Mouse (Mus musculus): ENCODE results near the gene Olfr651. TPM values are rescaled to one million over a fixed set of nuclear protein-coding genes. Genes with fewer than 3 reads are reported as not detected.
A peak's percentile ranks its signal among the peaks of the same experiment; 100 is the strongest.
"Not testable (repeated sequence)": the region's sequence is repeated elsewhere in the genome, so short reads cannot be mapped to it uniquely, and the experiment has no call there.

Gene Olfr651
- not detected in 2 replicates for polyA plus RNA-seq (2011; ENCODE audit: insufficient read depth, insufficient read length, low read depth, missing spikeins)

GRCm38 (mm10) chr7:104549833-104550232 lies at the start of gene Olfr651:
Gene Olfr651 (plus strand): TSS chr7:104550133.
- no peak within 1 kb of the TSS for H3K27ac ChIP-seq (ENCODE audit: insufficient read depth, low read length)
- no peaks in the 10 kb centered on the region for H3K27me3 ChIP-seq (ENCODE audit: control insufficient read depth, insufficient read depth, low read length, poor library complexity, severe bottlenecking)
- TF ChIP-seq EP300 (IDR thresholded peaks at IDR 0.05; ENCODE audit: insufficient read depth, low read depth, low read length) (no peak), POLR2A (IDR thresholded peaks at IDR 0.05; ENCODE audit: insufficient read depth, low read length) (no peak), CTCF (IDR thresholded peaks at IDR 0.05; ENCODE audit: low read depth, low read length) (no peak)

GRCm38 (mm10) chr7:104501186-104501585 lies 48.7 kb upstream of the Olfr651 start:
- H3K36me3 ChIP-seq (ENCODE audit: control insufficient read depth, insufficient read depth, low read length, poor library complexity, severe bottlenecking); H3K9me3 ChIP-seq (replicated peaks; ENCODE audit: control insufficient read depth, insufficient read depth, low read length, poor library complexity, severe bottlenecking); H3K4me3 ChIP-seq (ENCODE audit: low read depth, low read length); H3K27me3 ChIP-seq (ENCODE audit: control insufficient read depth, insufficient read depth, low read length, poor library complexity, severe bottlenecking); H3K27ac ChIP-seq (ENCODE audit: insufficient read depth, low read length); H3K9ac ChIP-seq (ENCODE audit: low read depth, poor library complexity, severe bottlenecking); H3K4me1 ChIP-seq (ENCODE audit: control insufficient read depth, insufficient read depth, low read length): not testable (repeated sequence)

More at GRCm38 (mm10) chr7:104549833-104550232, at the start of gene Olfr651:
- Histone ChIP-seq H3K9me3 (replicated peaks; ENCODE audit: control insufficient read depth, insufficient read depth, low read length, poor library complexity, severe bottlenecking) (no peaks in the 10 kb centered on the region), H3K4me3 (ENCODE audit: low read depth, low read length) (no peak within 1 kb of the TSS), H3K9ac (ENCODE audit: low read depth, poor library complexity, severe bottlenecking) (no peak within 1 kb of the TSS), H3K4me1 (ENCODE audit: control insufficient read depth, insufficient read depth, low read length) (no peaks in the 10 kb centered on the region), H3K36me3 (ENCODE audit: control insufficient read depth, insufficient read depth, low read length, poor library complexity, severe bottlenecking) (no peaks in the 10 kb centered on the region)

- Histone ChIP-seq H3K4me1 (ENCODE audit: control insufficient read depth, insufficient read depth, low read length) (no peaks in the 10 kb centered on the region), H3K9me3 (replicated peaks; ENCODE audit: control insufficient read depth, insufficient read depth, low read length, poor library complexity, severe bottlenecking) (no peaks in the 10 kb centered on the region), H3K27ac (ENCODE audit: insufficient read depth, low read length) (no peak overlapping the region), H3K36me3 (ENCODE audit: control insufficient read depth, insufficient read depth, low read length, poor library complexity, severe bottlenecking) (no peaks in the 10 kb centered on the region), H3K27me3 (ENCODE audit: control insufficient read depth, insufficient read depth, low read length, poor library complexity, severe bottlenecking) (peaks cover 2% of the 10 kb centered on the region; the same call in 1 of the 2 replicates), H3K9ac (ENCODE audit: low read depth, poor library complexity, severe bottlenecking) (peak overlapping the region; percentile 73), H3K4me3 (ENCODE audit: low read depth, low read length) (peak overlapping the region; percentile 52)
- TF ChIP-seq POLR2A (IDR thresholded peaks at IDR 0.05; ENCODE audit: insufficient read depth, low read length) (no peak), EP300 (IDR thresholded peaks at IDR 0.05; ENCODE audit: insufficient read depth, low read depth, low read length) (no peak), CTCF (IDR thresholded peaks at IDR 0.05; ENCODE audit: low read depth, low read length) (no peak)
Measured at GRCm38 (mm10) chr7:104501589-104502371, 48.2 kb upstream of the Olfr651 start.

GRCm38 (mm10) chr7:104507421-104508065 lies 42.4 kb upstream of the Olfr651 start, which contains the start of gene Trim30d:
Gene Trim30d (minus strand): TSS chr7:104507849.
- H3K27me3 ChIP-seq (ENCODE audit: control insufficient read depth, insufficient read depth, low read length, poor library complexity, severe bottlenecking); H3K4me3 ChIP-seq (ENCODE audit: low read depth, low read length); H3K4me1 ChIP-seq (ENCODE audit: control insufficient read depth, insufficient read depth, low read length); H3K36me3 ChIP-seq (ENCODE audit: control insufficient read depth, insufficient read depth, low read length, poor library complexity, severe bottlenecking); H3K9ac ChIP-seq (ENCODE audit: low read depth, poor library complexity, severe bottlenecking); H3K9me3 ChIP-seq (replicated peaks; ENCODE audit: control insufficient read depth, insufficient read depth, low read length, poor library complexity, severe bottlenecking); H3K27ac ChIP-seq (ENCODE audit: insufficient read depth, low read length): not testable (repeated sequence)

GRCm38 (mm10) chr7:104552700-104553099 lies 2.8 kb downstream of the Olfr651 start:
- Histone ChIP-seq H3K9me3 (replicated peaks; ENCODE audit: control insufficient read depth, insufficient read depth, low read length, poor library complexity, severe bottlenecking) (no peaks in the 10 kb centered on the region), H3K27me3 (ENCODE audit: control insufficient read depth, insufficient read depth, low read length, poor library complexity, severe bottlenecking) (no peaks in the 10 kb centered on the region), H3K9ac (ENCODE audit: low read depth, poor library complexity, severe bottlenecking) (no peak overlapping the region), H3K4me3 (ENCODE audit: low read depth, low read length) (no peak overlapping the region), H3K4me1 (ENCODE audit: control insufficient read depth, insufficient read depth, low read length) (no peaks in the 10 kb centered on the region), H3K36me3 (ENCODE audit: control insufficient read depth, insufficient read depth, low read length, poor library complexity, severe bottlenecking) (no peaks in the 10 kb centered on the region), H3K27ac (ENCODE audit: insufficient read depth, low read length) (no peak overlapping the region)
- no peak for TF ChIP-seq EP300 (IDR thresholded peaks at IDR 0.05; ENCODE audit: insufficient read depth, low read depth, low read length)
- TF ChIP-seq POLR2A (IDR thresholded peaks at IDR 0.05; ENCODE audit: insufficient read depth, low read length) = no peak
- no peak for TF ChIP-seq CTCF (IDR thresholded peaks at IDR 0.05; ENCODE audit: low read depth, low read length)

GRCm38 (mm10) chr7:104560601-104561000 lies 10.7 kb downstream of the Olfr651 start, which contains the start of gene Olfr652:
Gene Olfr652 (plus strand): TSS chr7:104560901.
- no peaks in the 10 kb centered on the region for H3K36me3 ChIP-seq (ENCODE audit: control insufficient read depth, insufficient read depth, low read length, poor library complexity, severe bottlenecking)
- no peak within 1 kb of the TSS for H3K27ac ChIP-seq (ENCODE audit: insufficient read depth, low read length)
- H3K4me1 ChIP-seq (ENCODE audit: control insufficient read depth, insufficient read depth, low read length) = no peaks in the 10 kb centered on the region
- no peaks in the 10 kb centered on the region for H3K9me3 ChIP-seq (replicated peaks; ENCODE audit: control insufficient read depth, insufficient read depth, low read length, poor library complexity, severe bottlenecking)
- no peak within 1 kb of the TSS for H3K9ac ChIP-seq (ENCODE audit: low read depth, poor library complexity, severe bottlenecking)
- no peak within 1 kb of the TSS for H3K4me3 ChIP-seq (ENCODE audit: low read depth, low read length)
- TF ChIP-seq EP300 (IDR thresholded peaks at IDR 0.05; ENCODE audit: insufficient read depth, low read depth, low read length) (no peak), CTCF (IDR thresholded peaks at IDR 0.05; ENCODE audit: low read depth, low read length) (no peak), POLR2A (IDR thresholded peaks at IDR 0.05; ENCODE audit: insufficient read depth, low read length) (no peak)
- H3K27me3 ChIP-seq (ENCODE audit: control insufficient read depth, insufficient read depth, low read length, poor library complexity, severe bottlenecking) = no peaks in the 10 kb centered on the region
